Mouse (Mus musculus) neural tube, embryonic 11.5 days (tissue): ENCODE measurements around the gene Gm16181. TPM values are rescaled to one million over a fixed set of nuclear protein-coding genes. Genes with fewer than 3 reads are reported as not detected.

ENCODE experiments used
- ATAC-seq: fragments of 200-750 bp; cut with Nextera tagmentation; 2 replicates; pipeline ENCODE4 v1.8.0; 2017; ENCODE audit warnings: moderate number of reproducible peaks, mild to moderate bottlenecking, moderate TSS enrichment, moderate library complexity; ENCODE audit not compliant: insufficient read depth, low FRiP score, low TSS enrichment
- DNase-seq: peaks from one replicate; pipeline ENCODE4 v3.0.0-alpha.2; 2015; ENCODE audit warnings: low spot score
- H3K27ac ChIP-seq: fragments of 300-500 bp; sonication (generic); 2 replicates; pipeline ENCODE4 v1.5.1; 2014; ENCODE audit warnings: low read depth, mild to moderate bottlenecking, low read length
- H3K27me3 ChIP-seq: fragments of 300-500 bp; sonication (generic); 2 replicates; pipeline ENCODE4 v1.6.1; 2014; ENCODE audit warnings: mild to moderate bottlenecking, low read length, mixed read lengths; ENCODE audit not compliant: control insufficient read depth, insufficient read depth
- H3K36me3 ChIP-seq: fragments of 300-500 bp; sonication (generic); 2 replicates; pipeline ENCODE4 v1.6.1; 2014; ENCODE audit warnings: mild to moderate bottlenecking, low read length, moderate library complexity, mixed read lengths; ENCODE audit not compliant: control insufficient read depth, insufficient read depth
- H3K4me1 ChIP-seq: fragments of 300-500 bp; sonication (generic); 2 replicates; pipeline ENCODE4 v1.6.1; 2014; ENCODE audit warnings: low read length, mixed read lengths; ENCODE audit not compliant: control insufficient read depth, insufficient read depth
- H3K4me2 ChIP-seq: fragments of 300-500 bp; sonication (generic); 2 replicates; pipeline ENCODE4 v1.6.1; 2014; ENCODE audit warnings: low read depth, mild to moderate bottlenecking, moderate library complexity
- H3K4me3 ChIP-seq: fragments of 300-500 bp; sonication (generic); 2 replicates; pipeline ENCODE4 v1.5.1; 2014; ENCODE audit warnings: low read depth, low read length
- H3K9ac ChIP-seq: fragments of 300-500 bp; sonication (generic); 2 replicates; pipeline ENCODE4 v1.6.1; 2014; ENCODE audit warnings: mild to moderate bottlenecking, low read length
- H3K9me3 ChIP-seq: fragments of 300-500 bp; sonication (generic); 2 replicates; pipeline ENCODE4 v1.6.1; 2016; ENCODE audit warnings: low read length; ENCODE audit not compliant: control insufficient read depth
- WGBS: fragments of 180-500 bp; shearing (Covaris S2); extraction: QIAGEN DNeasy Blood & Tissue Kit; methylation state at CpG from one replicate; pipeline ENCODE4 v1.1.7; 2014; 5-methylcytosine and 5-hydroxymethylcytosine counted together
- polyA plus RNA-seq: library from polyadenylated mRNA; unstranded; fragments of >200 nt; fragmentation: Nextera tagmentation; extraction: Ambion mirVana; gene quantifications from 2 replicates; pipeline ENCODE4 v1.2.1, GENCODE M21; 2014

Gm16181 gene
- polyA plus RNA-seq, 1 experiment from 2014 or later: not detected

DNA sequence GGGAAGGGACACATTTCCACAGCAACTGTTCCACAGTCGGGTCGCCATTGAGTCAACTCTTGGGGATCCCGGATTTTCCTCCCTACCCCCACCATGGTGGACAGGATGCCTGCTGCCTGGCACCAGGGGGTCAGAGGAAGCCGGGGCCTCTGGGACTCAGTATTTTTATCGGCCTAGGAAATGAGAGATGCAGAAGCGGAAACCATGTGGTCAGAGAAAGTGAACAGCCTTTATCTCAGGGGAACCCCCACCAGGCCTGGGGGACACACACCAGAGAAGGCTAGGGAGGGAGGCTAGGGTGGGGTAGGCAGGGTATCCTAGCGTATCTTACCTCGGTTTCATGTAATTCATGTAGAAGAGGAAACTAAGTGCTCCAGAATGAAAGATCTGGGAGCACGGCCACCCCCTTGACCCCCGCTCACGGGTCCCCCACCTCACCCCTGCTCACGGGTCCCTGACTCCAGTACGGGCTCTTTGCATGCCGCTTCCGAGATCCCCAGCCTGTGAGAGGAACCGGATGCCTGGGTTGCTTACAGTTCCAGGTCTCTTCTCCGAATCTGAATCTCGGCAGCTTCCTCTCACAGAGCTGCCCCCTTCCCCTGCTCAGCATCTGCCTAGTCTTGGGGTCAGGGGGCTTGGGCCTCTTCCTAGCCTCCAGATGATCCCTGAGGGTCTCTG lies 2.0 kb upstream of the Gm16181 start:
- no peak overlapping the region for H3K9ac ChIP-seq
- no peaks in the 10 kb centered on the region for H3K27me3 ChIP-seq
- peaks cover 8% of the 10 kb centered on the region for H3K36me3 ChIP-seq
- H3K27ac ChIP-seq: no peak overlapping the region
- H3K9me3 ChIP-seq: no peaks in the 10 kb centered on the region
- no peak overlapping the region for H3K4me2 ChIP-seq
- 82% methylated on average over 18 of the region's 18 CpGs for WGBS
- DNase-seq (no peak), ATAC-seq (no peak)
- H3K4me3 ChIP-seq: no peak overlapping the region
- no peaks in the 10 kb centered on the region for H3K4me1 ChIP-seq

GRCm38 (mm10) chr17:35219601-35220041 lies 1.0 kb upstream of the Gm16181 start:
- Histone ChIP-seq H3K9me3 (no peaks in the 10 kb centered on the region), H3K4me2 (no peak overlapping the region), H3K27ac (no peak overlapping the region), H3K36me3 (peaks cover 8% of the 10 kb centered on the region), H3K4me3 (no peak overlapping the region), H3K27me3 (no peaks in the 10 kb centered on the region), H3K4me1 (no peaks in the 10 kb centered on the region), H3K9ac (no peak overlapping the region)
- no peak for DNase-seq
- no peak for ATAC-seq
- WGBS: 86% methylated on average over 6 of the region's 6 CpGs

GRCm38 (mm10) chr17:35222299-35222698 lies 1.7 kb downstream of the Gm16181 start:
- Histone ChIP-seq H3K4me1 (no peaks in the 10 kb centered on the region), H3K27ac (no peak overlapping the region), H3K36me3 (peaks cover 10% of the 10 kb centered on the region), H3K4me2 (no peak overlapping the region), H3K9ac (no peak overlapping the region), H3K9me3 (no peaks in the 10 kb centered on the region), H3K27me3 (no peaks in the 10 kb centered on the region), H3K4me3 (no peak overlapping the region)
- no peak for ATAC-seq
- DNase-seq: peak; percentile 6
- WGBS: 80% methylated on average over 6 of the region's 6 CpGs

- Histone ChIP-seq H3K27me3 (no peaks in the 10 kb centered on the region), H3K9me3 (no peaks in the 10 kb centered on the region), H3K9ac (no peak overlapping the region), H3K4me1 (no peaks in the 10 kb centered on the region), H3K27ac (no peak overlapping the region), H3K4me3 (no peak overlapping the region), H3K4me2 (no peak overlapping the region), H3K36me3 (peaks cover 13% of the 10 kb centered on the region)
- ATAC-seq (no peak), DNase-seq (no peak)
- over 99% methylated on average over 4 of the region's 4 CpGs for WGBS
These were observed 4.0 kb downstream of the Gm16181 start for GRCm38 (mm10) chr17:35224641-35225040.

GRCm38 (mm10) chr17:35225456-35225855 lies 4.8 kb downstream of the Gm16181 start:
- no peaks in the 10 kb centered on the region for H3K4me1 ChIP-seq
- H3K4me3 ChIP-seq: no peak overlapping the region
- H3K9ac ChIP-seq: no peak overlapping the region
- 89% methylated on average over 5 of the region's 5 CpGs for WGBS
- ATAC-seq (no peak), DNase-seq (no peak)
- H3K36me3 ChIP-seq: peaks cover 11% of the 10 kb centered on the region
- H3K27me3 ChIP-seq: no peaks in the 10 kb centered on the region
- no peaks in the 10 kb centered on the region for H3K9me3 ChIP-seq
- H3K4me2 ChIP-seq: no peak overlapping the region
- H3K27ac ChIP-seq: no peak overlapping the region

- Histone ChIP-seq H3K4me2 (no peak overlapping the region), H3K27ac (no peak overlapping the region), H3K9me3 (no peaks in the 10 kb centered on the region), H3K4me3 (no peak overlapping the region), H3K27me3 (no peaks in the 10 kb centered on the region), H3K36me3 (peaks cover 9% of the 10 kb centered on the region; the same call in 1 of the 2 replicates), H3K9ac (no peak overlapping the region), H3K4me1 (no peaks in the 10 kb centered on the region)
- ATAC-seq (no peak), DNase-seq (no peak)
- WGBS: 88% methylated on average over 14 of the region's 14 CpGs
These were observed 6.0 kb downstream of the Gm16181 start for GRCm38 (mm10) chr17:35226561-35227046.

GRCm38 (mm10) chr17:35231022-35231421 lies 10.4 kb downstream of the Gm16181 start:
- no peak for ATAC-seq
- H3K36me3 ChIP-seq: peaks cover 9% of the 10 kb centered on the region; the same call in 1 of the 2 replicates
- 91% methylated on average over 10 of the region's 10 CpGs for WGBS

GRCm38 (mm10) chr17:35232043-35232442 lies 11.4 kb downstream of the Gm16181 start:
- peaks cover 9% of the 10 kb centered on the region; the same call in 1 of the 2 replicates for H3K36me3 ChIP-seq
- H3K4me3 ChIP-seq: no peak overlapping the region
- H3K4me1 ChIP-seq: peaks cover 3% of the 10 kb centered on the region
- no peak overlapping the region for H3K9ac ChIP-seq
- H3K27ac ChIP-seq: no peak overlapping the region
- no peak overlapping the region for H3K4me2 ChIP-seq
- ATAC-seq (no peak), DNase-seq (peak; percentile 87)
- WGBS: 17% methylated on average over 12 of the region's 12 CpGs
- H3K9me3 ChIP-seq: no peaks in the 10 kb centered on the region
- H3K27me3 ChIP-seq: no peaks in the 10 kb centered on the region

More at GRCm38 (mm10) chr17:35231022-35231421, 10.4 kb downstream of the Gm16181 start:
- Histone ChIP-seq H3K9ac (no peak overlapping the region), H3K4me2 (no peak overlapping the region), H3K9me3 (no peaks in the 10 kb centered on the region), H3K27ac (no peak overlapping the region), H3K27me3 (no peaks in the 10 kb centered on the region), H3K4me3 (no peak overlapping the region), H3K4me1 (no peaks in the 10 kb centered on the region; the same call in none of the 2 replicates)
- no peak for DNase-seq

GRCm38 (mm10) chr17:35232659-35233058 lies 12.0 kb downstream of the Gm16181 start:
- Histone ChIP-seq H3K9me3 (no peaks in the 10 kb centered on the region), H3K9ac (no peak overlapping the region), H3K27ac (no peak overlapping the region), H3K36me3 (peaks cover 9% of the 10 kb centered on the region; the same call in 1 of the 2 replicates), H3K4me2 (no peak overlapping the region), H3K4me3 (no peak overlapping the region), H3K27me3 (no peaks in the 10 kb centered on the region), H3K4me1 (peaks cover 3% of the 10 kb centered on the region)
- DNase-seq (no peak), ATAC-seq (no peak)
- WGBS: 91% methylated on average over 5 of the region's 5 CpGs
